Mouse (Mus musculus) cerebellum, postnatal 10 days (tissue): ENCODE measurements at regions not wholly inside any gene's neighbourhood (a gene's known extent, or its start where the extent isn't known, plus 50 kb on each side); places are given as distances from the start of the nearest gene placed in this dataset.
A peak's percentile ranks its signal among the peaks of the same experiment; 100 is the strongest.

Experiments
- DNase-seq, 2 experiments: peaks; one replicate each; pipeline ENCODE4 v3.0.0; 2021; ENCODE audit warnings: mixed read lengths in 2 of 2

DNA sequence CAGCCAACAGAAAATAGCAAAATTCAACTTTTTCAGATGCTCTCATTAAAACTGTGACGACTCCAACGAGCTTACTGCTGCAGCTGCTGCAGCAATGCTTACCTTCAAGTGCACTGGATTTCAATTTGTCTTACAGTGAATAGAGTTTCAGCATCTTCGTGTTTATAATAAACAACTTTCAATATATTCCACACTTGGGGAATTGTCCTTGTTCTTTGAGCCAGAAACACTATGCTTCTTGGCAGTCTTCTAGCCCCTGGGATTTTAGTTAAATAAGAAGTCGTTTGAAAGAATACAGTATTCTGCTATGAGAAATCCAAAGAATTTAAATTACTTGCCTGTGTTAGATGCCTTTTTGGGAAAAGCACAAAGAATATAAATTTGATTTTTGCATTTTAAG is 381.9 kb upstream of the Kcnd2 start:
- no peak for DNase-seq

GRCm38 (mm10) chr6:20840149-20840548 is 375.2 kb upstream of the Kcnd2 start:
- DNase-seq = peak in 1 of 2 experiments; percentile 48
